Mouse (Mus musculus) testis, adult 2 months (tissue): ENCODE results near the gene Gm14862.

Experiments used
- CTCF ChIP-seq: fragments of 200-500 bp; IDR thresholded peaks from 2 replicates; pipeline ENCODE4 v1.5.1; 2012; ENCODE audit warnings: low read depth, mild to moderate bottlenecking, inconsistent platforms, low read length, moderate library complexity; ENCODE audit not compliant: control insufficient read depth, insufficient read depth, insufficient replicate concordance
- POLR2A ChIP-seq: fragments of 200-500 bp; IDR thresholded peaks from 2 replicates; pipeline ENCODE4 v1.6.1; 2012; ENCODE audit warnings: low read depth, mild to moderate bottlenecking, inconsistent platforms, low read length, moderate library complexity; ENCODE audit not compliant: control insufficient read depth

DNA sequence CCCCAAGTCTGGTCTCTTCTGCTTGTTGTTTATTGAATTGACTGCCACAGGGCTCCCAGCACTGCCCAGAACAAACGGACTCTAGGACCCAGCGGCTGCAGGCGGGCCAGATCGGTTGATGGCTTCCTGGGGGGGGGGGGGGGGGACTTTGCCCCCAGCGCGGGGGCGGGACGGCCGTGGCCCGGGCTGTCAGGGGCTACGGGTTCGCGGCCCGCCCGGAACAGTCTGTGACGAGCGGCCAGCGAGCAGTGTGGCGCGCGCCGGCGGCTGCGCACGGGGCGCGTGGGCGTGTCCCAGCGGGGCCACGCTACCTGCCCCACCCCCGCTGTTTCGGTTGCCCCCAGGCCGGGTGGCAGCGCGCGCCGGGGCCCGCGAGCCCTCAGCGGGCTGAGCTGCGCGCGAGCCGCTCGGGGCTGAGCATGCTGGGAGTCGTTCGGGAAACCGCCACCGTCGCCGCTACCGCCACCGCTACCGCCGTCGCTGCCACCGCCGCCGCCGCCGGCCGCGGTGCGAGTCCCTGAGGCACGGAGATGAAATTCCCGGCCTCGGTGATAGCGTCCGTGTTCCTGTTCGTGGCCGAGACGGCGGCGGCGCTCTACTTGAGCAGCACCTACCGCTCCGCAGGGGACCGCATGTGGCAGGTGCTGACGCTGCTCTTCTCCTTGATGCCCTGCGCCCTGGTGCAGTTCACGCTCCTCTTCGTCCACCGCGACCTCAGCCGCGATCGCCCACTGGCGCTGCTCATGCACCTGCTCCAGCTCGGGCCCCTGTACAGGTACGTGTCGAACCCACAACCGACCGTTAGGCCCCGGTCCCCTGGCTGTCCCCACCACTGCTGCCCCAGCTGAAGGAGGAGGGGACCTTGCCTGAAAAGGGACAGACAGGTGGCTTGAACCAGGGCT lies 16.0 kb upstream of the Gm14862 start, which contains the start of gene Xk:
- TF ChIP-seq POLR2A (peak; percentile 13; the same call in 1 of the 2 replicates), CTCF (no peak)
